Mouse (Mus musculus) mesoderm, embryonic 11.5 days (tissue): ENCODE measurements around the gene Kdm5a.

Experiments used
- DNase-seq: peaks from one replicate; pipeline ENCODE4 v3.0.0-alpha.2; 2012; ENCODE audit warnings: low read depth, low spot score

The Kdm5a gene

DNA sequence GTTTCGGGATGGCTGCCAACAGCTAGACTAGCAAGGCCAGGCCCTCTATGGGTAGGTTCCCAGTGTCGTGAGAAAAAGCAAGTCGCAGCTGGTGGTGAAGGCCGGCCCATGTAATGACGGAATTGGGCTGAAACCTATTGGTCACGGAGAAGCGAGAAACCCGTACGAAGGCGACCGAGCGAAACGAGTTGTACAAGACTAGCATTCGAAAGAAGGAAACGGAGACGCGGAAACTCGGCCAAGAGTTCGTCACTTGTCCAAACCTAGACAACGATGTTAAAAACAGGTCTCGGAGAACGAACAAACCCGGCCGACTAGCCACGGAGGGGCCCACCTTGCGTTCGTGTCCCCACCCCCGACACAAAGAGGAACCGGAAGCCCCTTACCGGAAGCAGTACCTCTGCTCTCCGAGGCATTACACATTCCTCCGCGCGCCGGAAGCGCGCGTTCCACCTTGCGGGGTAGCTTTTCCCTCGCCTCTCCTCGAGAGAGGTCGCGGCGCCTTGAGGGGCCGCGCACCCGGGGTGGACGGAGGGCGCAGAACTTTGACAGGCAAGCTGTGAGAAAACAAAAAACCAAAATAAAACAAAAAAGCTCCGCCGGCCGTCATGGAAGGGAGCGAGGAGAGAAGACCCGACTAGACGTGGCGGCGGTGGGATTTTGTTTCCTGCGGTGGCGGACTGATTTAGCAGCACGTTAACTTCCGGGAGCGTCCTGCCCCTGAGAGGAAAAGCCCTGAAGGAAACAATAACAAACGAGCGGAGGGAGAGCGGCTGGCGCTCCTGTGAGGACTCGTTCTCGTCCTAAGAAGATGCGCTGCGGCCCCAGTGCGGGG, at the start of gene Kdm5a, which contains the start of gene Ccdc77:
Gene Kdm5a, plus strand, starts transcription at position 437 of the 835 bp plus-strand sequence.
Gene Ccdc77, minus strand, starts transcription at position 687 of the 835 bp plus-strand sequence.
- peak; percentile 97 for DNase-seq

DNA sequence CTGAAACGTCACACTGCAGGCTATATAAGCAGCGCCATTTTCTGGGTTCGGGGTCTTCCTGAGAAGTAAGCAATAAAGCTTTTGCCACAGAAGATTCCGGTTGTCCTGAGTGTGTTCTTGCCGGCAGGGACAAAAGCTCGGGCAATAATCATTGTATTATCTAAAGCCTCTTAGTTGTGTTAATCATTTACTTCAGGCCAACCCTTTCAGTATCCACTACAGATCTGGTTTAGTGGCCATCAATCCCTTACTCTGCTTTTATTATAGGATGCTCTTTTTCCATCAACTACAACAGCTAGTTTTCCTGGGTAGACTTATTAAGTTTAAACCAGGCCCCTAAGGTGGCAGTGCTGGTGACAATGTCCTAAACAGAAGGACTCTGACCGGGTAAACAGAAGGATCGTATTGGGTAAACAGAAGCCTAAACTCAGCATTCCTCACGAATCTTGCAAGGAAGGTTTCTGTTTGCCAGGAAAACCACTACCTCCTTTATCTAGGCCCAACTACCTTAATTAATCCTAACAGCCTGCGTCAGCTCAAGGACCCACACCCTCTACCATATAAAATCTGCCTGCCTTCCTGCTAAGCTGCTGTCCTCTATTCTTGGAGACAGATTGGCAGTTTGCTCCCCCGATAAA, 45.5 kb upstream of the Kdm5a start:
- no peak for DNase-seq

- DNase-seq, result no peak
Observed at GRCm38 (mm10) chr6:120319129-120319528, 44.8 kb upstream of the Kdm5a start.

DNA sequence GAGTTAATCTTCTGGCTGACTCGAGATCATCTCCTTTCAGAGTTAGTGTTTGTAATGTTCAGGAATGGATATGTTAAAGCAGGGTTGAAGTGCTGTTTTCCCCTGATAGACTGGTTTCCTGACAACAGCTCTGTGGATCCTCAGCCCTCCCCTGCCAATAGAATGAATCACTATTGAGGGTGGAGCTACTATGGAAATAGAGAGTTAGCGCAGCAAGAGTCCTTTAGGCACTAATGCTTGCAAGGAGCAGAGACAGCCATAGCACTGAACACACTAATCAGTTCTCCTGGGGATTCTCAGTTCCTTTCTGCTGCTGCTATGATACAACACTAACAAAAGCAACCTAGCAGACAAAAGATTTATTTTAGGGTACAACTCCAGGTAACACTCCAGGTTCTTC, 43.6 kb upstream of the Kdm5a start:
- DNase-seq, result no peak

GRCm38 (mm10) chr6:120324295-120324927, 39.5 kb upstream of the Kdm5a start:
- DNase-seq, result peak; percentile 90

DNA sequence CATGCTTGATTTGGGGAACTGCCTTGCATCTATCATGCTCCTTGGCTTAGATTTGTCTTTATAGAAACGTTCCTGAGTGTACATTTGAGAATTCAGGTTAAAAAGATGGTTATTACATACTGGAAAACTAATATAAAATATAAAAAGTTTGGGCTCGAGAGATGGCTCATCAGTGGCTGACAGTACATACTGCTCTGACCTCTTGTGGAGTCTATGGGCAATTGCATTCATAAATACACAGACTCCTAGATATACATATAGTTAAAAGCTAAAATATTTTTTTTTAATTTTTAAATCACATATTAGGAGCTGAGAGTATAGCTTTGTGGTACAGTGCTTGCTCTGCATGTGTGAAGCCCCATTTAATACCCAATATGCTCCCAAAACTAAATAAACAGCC, 31.6 kb upstream of the Kdm5a start:
- no peak for DNase-seq

DNA sequence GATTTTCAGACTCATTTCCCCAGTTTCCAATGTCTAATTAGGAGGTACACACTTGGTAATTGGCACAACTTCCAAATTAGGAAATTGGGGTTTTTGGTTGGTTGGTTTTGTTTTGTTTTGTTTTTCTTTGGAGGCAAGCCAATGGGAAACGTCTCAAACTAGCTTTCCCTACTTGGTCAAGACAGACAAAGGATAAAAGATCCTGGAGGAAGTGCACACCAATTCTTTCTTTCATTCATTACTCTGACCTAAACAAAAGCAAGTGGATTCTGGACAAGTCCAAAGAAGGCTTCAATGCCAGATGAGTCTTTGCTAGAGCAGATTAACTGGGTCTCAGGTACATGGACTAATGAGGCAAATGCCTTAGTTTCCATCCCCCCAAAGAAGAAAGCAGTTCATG, 19.9 kb upstream of the Kdm5a start:
- no peak for DNase-seq

DNA sequence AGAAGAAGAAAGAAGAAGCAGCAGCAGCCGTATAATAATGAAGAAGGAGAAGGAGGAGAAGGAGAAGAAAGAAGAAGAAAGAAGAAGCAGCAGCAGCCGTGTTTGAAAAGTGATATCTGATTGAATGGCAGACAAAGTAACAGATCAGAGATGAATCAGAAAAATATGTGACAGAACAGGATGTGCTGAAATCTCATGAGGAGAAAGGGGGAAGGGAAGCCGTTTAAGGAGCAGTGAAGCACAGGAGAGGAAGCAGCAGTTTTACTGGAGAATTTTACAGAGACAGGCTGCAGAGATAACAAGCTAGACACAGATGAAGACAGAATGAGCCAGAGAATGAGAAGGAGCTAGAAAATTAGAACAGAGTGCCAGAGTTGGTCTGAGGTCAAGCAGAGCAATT, 14.9 kb upstream of the Kdm5a start:
- DNase-seq, result no peak

DNA sequence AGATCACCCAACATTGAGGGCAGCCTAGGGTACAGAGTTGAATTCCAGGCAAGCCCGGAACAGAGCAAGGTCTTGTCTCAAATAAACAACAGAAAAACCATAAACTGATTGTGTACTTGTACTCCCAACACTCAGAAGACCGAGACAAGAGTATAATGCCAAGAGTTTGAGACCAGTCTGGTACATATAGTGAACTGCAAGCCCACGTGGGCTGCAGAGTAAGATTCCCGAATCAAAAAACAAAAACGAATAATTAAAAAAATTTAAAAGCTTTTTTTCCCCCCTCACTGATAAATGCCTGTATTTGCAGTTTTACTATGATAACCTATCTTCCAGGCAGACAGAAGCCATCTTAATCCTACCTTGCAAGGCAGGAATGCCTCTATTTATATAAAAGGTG, 7.4 kb upstream of the Kdm5a start:
- DNase-seq, result no peak

- peak; percentile 93 for DNase-seq
Observed at GRCm38 (mm10) chr6:120356951-120357945, 6.7 kb upstream of the Kdm5a start.

- no peak for DNase-seq
Observed at GRCm38 (mm10) chr6:120362124-120362523, 1.8 kb upstream of the Kdm5a start.

GRCm38 (mm10) chr6:120362774-120363687, 893 bp upstream of the Kdm5a start:
- no peak for DNase-seq

- no peak for DNase-seq
Observed at GRCm38 (mm10) chr6:120364523-120364905, 590 bp downstream of the Kdm5a start.

GRCm38 (mm10) chr6:120365051-120365450, 1.1 kb downstream of the Kdm5a start:
- peak; percentile 29 for DNase-seq

- DNase-seq, result no peak
Observed at GRCm38 (mm10) chr6:120376736-120377135, 12.8 kb downstream of the Kdm5a start.

- DNase-seq, result no peak
Observed at GRCm38 (mm10) chr6:120390054-120390453, 26.1 kb downstream of the Kdm5a start.

DNA sequence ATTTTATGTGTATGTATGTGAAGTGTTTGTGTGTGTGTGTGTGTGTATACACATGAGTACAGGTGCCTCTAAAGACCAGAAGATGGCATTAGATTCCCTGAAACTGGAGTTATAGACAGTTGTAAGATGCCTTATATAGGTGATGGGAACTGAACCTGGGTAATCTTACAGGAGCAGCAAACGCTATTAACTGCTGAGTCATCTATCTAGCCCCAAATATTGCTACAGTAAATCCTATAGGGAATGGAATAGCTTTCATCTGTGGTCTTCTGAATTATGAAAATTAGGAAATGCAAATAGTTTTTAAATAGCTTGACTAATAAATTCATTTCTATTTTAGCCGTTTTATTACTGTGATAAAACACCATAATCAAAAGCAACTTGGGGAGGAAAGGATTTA, 28.9 kb downstream of the Kdm5a start:
- DNase-seq, result no peak

DNA sequence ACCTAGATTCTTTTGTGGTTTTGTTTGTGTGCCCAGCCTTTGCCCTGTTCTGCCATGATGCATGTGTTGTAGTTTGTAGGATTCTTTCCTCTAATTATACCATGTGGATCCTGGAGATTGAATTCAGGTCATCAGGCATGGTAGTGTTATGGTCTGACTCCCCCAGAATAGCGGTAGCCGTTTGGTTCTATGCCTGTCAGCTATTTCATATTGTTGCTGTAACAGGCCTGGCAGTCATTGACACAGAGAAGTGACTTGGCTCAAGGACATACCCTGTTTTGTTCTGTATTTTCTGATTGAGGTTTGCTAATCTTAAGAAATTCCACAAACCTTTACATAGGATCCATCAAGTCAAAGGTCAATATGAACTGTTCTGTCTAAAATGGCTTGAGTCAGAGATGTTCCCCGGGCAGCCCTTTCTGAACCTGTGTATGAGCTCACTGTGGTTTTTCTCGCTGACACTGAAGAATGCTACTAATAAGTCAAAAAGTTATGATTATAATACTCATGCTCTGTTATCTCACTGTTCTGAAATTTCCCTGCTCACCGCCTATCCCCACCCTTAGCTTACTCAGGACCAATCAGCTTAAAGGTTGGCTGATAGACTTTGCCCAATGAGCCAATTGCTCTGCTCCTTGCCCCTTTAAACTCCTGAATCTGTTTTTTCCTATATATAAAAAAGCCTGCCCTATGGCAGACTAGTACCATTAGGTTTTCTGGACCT, 31.9 kb downstream of the Kdm5a start:
- DNase-seq, result no peak

GRCm38 (mm10) chr6:120403936-120404335, 40.0 kb downstream of the Kdm5a start:
- no peak for DNase-seq

DNA sequence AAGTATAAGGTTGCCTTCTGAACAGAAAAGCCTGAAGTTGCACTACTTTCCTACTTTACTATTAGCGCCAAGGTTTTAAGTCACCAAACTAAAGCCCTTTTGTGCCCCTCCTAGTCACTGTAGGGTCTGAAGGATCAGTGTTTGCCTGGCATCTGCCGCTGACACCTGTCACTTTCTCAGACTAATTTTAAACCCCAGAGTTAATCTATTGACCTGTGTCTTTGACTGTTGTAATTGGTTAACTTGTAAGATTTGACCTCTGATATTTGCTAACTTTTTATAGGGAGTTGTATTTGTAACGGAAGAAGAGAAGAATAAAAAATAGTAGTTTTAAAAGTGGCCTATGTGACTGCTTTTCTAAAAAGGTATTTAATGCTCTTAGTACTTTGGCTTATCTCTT, 74.2 kb downstream of the Kdm5a start:
- DNase-seq, result no peak
